Mouse (Mus musculus) liver (tissue): ENCODE measurements around the gene Platr17.

Source experiments
- DNase-seq: peaks from one replicate; pipeline ENCODE4 v3.0.0-alpha.2; 2020; ENCODE audit warnings: mixed read lengths

The Platr17 gene

GRCm38 (mm10) chr17:33920282-33921097 is 15.6 kb downstream of the Platr17 start:
- DNase-seq: peak; percentile 89

GRCm38 (mm10) chr17:33921361-33921760 is 16.4 kb downstream of the Platr17 start:
- DNase-seq: no peak

GRCm38 (mm10) chr17:33924577-33925283 is 19.8 kb downstream of the Platr17 start:
- DNase-seq: peak; percentile 62

- DNase-seq: no peak
Measured at GRCm38 (mm10) chr17:33925406-33926116, 20.6 kb downstream of the Platr17 start.

- peak; percentile 52 for DNase-seq
Measured at GRCm38 (mm10) chr17:33926207-33926932, 21.4 kb downstream of the Platr17 start.

- no peak for DNase-seq
Measured at GRCm38 (mm10) chr17:33928251-33928947, 23.5 kb downstream of the Platr17 start.

GRCm38 (mm10) chr17:33929371-33930279 is 24.7 kb downstream of the Platr17 start, which contains the start of gene Rgl2:
Gene Rgl2 (plus strand): TSS chr17:33929543.
- peak; percentile 94 for DNase-seq

- DNase-seq: peak; percentile 54
Measured at GRCm38 (mm10) chr17:33930280-33931158, 25.6 kb downstream of the Platr17 start.

GRCm38 (mm10) chr17:33931159-33931866 is 26.4 kb downstream of the Platr17 start:
- no peak for DNase-seq

- DNase-seq: no peak
Measured at GRCm38 (mm10) chr17:33931947-33932346, 27.0 kb downstream of the Platr17 start.

- no peak for DNase-seq
Measured at GRCm38 (mm10) chr17:33932448-33932847, 27.5 kb downstream of the Platr17 start.

- DNase-seq: no peak
Measured at GRCm38 (mm10) chr17:33932970-33933369, 28.0 kb downstream of the Platr17 start.

- DNase-seq: no peak
Measured at GRCm38 (mm10) chr17:33935422-33936055, 30.6 kb downstream of the Platr17 start.

GRCm38 (mm10) chr17:33936993-33937392 is 32.1 kb downstream of the Platr17 start:
- no peak for DNase-seq

- no peak for DNase-seq
Measured at GRCm38 (mm10) chr17:33938783-33939182, 33.8 kb downstream of the Platr17 start.

GRCm38 (mm10) chr17:33940206-33940805 is 35.4 kb downstream of the Platr17 start, which contains the start of the genes Pfdn6 and Wdr46:
Gene Pfdn6 (minus strand): TSS chr17:33940343.
Gene Wdr46 (plus strand): TSS chr17:33940660.
- DNase-seq: peak; percentile 87

- DNase-seq: no peak
Measured at GRCm38 (mm10) chr17:33940981-33941380, 36.0 kb downstream of the Platr17 start.

GRCm38 (mm10) chr17:33941381-33941780 is 36.4 kb downstream of the Platr17 start:
- DNase-seq: no peak
